Mouse (Mus musculus) C2C12 (cell line): ENCODE results near the gene Fars2. TPM values are rescaled to one million over a fixed set of nuclear protein-coding genes. Genes with fewer than 3 reads are reported as not detected.

Source experiments
- H3K27me3 ChIP-seq: one replicate; pipeline ENCODE4 v1.6.1; 2011; ENCODE audit not compliant: control insufficient read depth, insufficient read depth, insufficient read length
- H3K36me3 ChIP-seq: one replicate; pipeline ENCODE4 v1.6.1; 2011; ENCODE audit not compliant: control insufficient read depth, insufficient read depth
- H3K4me3 ChIP-seq: one replicate; pipeline ENCODE4 v1.5.1; 2011; ENCODE audit warnings: mild to moderate bottlenecking, control low read depth; ENCODE audit not compliant: poor library complexity, insufficient read depth, severe bottlenecking
- H3K79me2 ChIP-seq: one replicate; pipeline ENCODE4 v1.6.1; 2011; ENCODE audit not compliant: control insufficient read depth, insufficient read depth
- H3K79me3 ChIP-seq: one replicate; pipeline ENCODE4 v1.6.1; 2011; ENCODE audit warnings: low read depth, control low read depth
- H3ac ChIP-seq: one replicate; pipeline ENCODE3; 2011; ENCODE audit warnings: low read depth; ENCODE audit not compliant: control insufficient read depth, insufficient read length
- CEBPB ChIP-seq: IDR thresholded peaks from one replicate; pipeline ENCODE4 v1.6.1; 2011; ENCODE audit warnings: low read depth, mild to moderate bottlenecking, control low read depth, moderate library complexity
- CTCF ChIP-seq: IDR thresholded peaks from one replicate; pipeline ENCODE4 v1.5.1; 2011; ENCODE audit not compliant: control insufficient read depth, insufficient read depth, insufficient read length
- FOSL1 ChIP-seq: IDR thresholded peaks from one replicate; pipeline ENCODE4 v1.8.0; 2011; ENCODE audit warnings: mild to moderate bottlenecking, low read length; ENCODE audit not compliant: poor library complexity, insufficient read depth, severe bottlenecking
- MAX ChIP-seq: IDR thresholded peaks from one replicate; pipeline ENCODE4 v1.6.1; 2011; ENCODE audit warnings: mild to moderate bottlenecking, control low read depth
- MYOD1 ChIP-seq: IDR thresholded peaks from one replicate; pipeline ENCODE4 v1.6.1; 2011; ENCODE audit warnings: low read depth; ENCODE audit not compliant: control insufficient read depth, insufficient read length
- MYOG ChIP-seq: IDR thresholded peaks from one replicate; pipeline ENCODE4 v1.6.1; 2011; ENCODE audit not compliant: control insufficient read depth, insufficient read length; ENCODE audit errors: extremely low read depth
- USF1 ChIP-seq: IDR thresholded peaks from one replicate; pipeline ENCODE4 v1.6.1; 2011; ENCODE audit warnings: low read depth, mild to moderate bottlenecking, control low read depth, moderate library complexity
- polyA plus RNA-seq: library from polyadenylated mRNA; unstranded; fragments of >200 nt; fragmentation: generic; extraction: Trizol; gene quantifications from one replicate; pipeline ENCODE4 v1.2.1, GENCODE M21; 2012; ENCODE audit warnings: missing spikeins

Gene Fars2
- polyA plus RNA-seq, 1 experiment, result 25.9 TPM

DNA sequence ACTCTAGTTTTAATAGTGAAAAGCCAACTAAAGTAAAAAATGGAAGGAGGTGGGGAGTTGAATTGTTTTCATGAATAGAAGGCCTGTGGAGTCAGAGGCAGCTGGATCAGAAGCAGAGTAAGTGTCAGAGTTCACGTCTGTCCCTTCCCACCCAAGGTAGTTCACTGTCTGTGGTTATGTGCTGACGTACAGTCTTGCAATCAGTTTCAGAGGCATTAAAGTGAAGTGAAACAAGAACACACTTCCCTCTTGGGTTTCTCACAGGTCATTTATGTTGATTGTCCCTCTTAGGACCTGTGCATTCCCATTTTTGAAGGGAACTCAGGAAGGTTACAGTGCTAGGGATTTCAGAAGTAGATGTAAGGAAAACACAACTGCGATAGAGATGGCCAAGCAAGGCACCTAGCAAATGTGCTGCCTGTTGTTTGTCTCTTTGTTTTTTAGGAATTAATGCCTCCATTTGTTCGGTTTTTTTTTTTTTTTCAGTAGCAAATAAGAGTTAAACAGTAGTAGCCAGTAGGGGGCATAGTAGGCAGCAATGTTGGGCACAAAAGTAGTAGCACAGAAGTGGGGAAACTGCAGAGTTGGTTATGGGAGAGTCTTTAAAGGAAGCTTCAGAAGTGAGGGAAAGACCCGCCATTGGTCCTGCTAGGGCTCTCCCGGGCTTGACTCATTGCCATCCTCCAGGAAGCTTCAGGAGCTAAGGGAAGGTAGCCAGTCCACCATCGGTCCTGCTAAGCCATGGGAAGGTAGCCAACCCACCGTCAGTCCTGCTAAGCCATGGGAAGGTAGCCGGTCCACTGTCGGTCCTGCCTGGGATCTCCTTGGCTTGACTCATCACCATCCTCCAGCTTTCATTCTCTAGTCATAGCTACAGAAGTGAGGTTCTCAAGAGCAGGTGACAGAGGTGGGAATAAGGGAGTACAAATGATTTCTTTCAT is 197.9 kb downstream of the Fars2 start:
- TF ChIP-seq FOSL1 (no peak), CTCF (no peak)
- no peak overlapping the region for H3ac ChIP-seq
- no peaks in the 10 kb centered on the region for H3K79me3 ChIP-seq
- no peaks in the 10 kb centered on the region for H3K79me2 ChIP-seq
- no peaks in the 10 kb centered on the region for H3K36me3 ChIP-seq
- H3K27me3 ChIP-seq, result no peaks in the 10 kb centered on the region
- no peak overlapping the region for H3K4me3 ChIP-seq

DNA sequence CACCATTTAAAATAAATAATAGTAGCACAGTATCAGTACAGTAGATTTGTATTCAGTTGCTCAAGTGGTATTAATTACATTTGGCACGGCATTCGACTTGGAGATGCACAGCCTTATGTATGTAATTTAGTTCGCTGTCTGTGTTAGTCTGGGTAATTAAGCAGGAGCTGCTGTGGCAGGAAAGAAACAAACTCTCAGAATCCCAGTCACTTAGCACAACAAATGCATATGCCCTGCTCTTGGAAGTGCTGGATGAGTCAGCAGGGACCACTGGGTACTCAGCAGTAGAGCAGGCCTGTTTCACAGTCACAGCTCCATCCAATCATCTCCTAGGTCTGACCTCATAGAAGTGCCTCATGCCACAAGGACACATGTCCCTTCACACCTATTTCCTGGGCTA is 200.6 kb downstream of the Fars2 start:
- no peaks in the 10 kb centered on the region for H3K36me3 ChIP-seq
- H3ac ChIP-seq, result no peak overlapping the region
- H3K79me2 ChIP-seq, result no peaks in the 10 kb centered on the region
- no peaks in the 10 kb centered on the region for H3K79me3 ChIP-seq
- TF ChIP-seq USF1 (no peak), MYOD1 (no peak), MYOG (no peak), CTCF (no peak), CEBPB (no peak), FOSL1 (no peak), MAX (no peak)
- H3K27me3 ChIP-seq, result no peaks in the 10 kb centered on the region
- no peak overlapping the region for H3K4me3 ChIP-seq

DNA sequence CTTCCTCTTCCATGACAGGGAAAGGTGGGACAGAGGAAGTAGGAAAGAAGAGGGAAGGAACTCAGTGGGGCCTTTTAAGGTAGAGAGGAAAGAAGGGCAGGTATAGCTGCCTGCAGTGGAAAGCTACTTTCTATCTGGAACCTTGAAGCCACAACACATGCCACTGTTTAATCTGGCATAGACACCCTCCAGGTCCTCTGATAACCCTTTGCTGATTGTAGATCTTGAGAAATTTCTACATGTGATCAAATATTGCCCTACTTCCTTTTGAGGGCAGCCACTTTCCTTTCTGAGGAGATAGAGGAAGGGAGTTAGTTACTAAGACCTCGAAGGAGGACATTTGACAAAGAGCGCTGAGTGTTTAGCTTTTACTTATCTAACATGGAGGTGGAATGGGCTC is 207.4 kb downstream of the Fars2 start:
- H3K4me3 ChIP-seq, result no peak overlapping the region

DNA sequence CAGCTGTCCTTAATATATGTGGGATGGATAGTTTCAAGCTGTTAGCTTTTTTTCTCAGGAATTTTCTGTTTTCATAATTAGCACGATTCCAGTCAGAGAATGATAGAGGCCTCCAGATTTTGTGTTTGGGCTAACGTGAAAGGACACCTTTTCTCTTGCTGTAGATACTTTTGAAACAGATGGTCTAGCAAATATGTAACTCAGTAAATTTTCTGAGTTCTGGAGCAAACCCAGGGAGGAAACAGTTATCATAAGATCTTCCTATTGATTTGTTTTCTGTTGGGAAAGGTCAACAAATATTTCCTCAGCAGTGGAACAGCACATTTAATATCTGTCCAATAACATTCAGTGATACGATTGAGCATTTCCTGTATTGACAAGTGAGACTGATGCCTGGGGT is 209.3 kb downstream of the Fars2 start:
- Histone ChIP-seq H3K27me3 (no peaks in the 10 kb centered on the region), H3ac (no peak overlapping the region), H3K79me2 (no peaks in the 10 kb centered on the region), H3K4me3 (no peak overlapping the region), H3K79me3 (no peaks in the 10 kb centered on the region), H3K36me3 (no peaks in the 10 kb centered on the region)
- TF ChIP-seq CTCF, result no peak
- no peak for TF ChIP-seq USF1
- no peak for TF ChIP-seq CEBPB
- no peak for TF ChIP-seq FOSL1
- TF ChIP-seq MAX, result no peak
- TF ChIP-seq MYOG, result no peak
- no peak for TF ChIP-seq MYOD1

More for the DNA sequence above, 207.4 kb downstream of the Fars2 start:
- Histone ChIP-seq H3ac (no peak overlapping the region), H3K79me3 (no peaks in the 10 kb centered on the region), H3K27me3 (no peaks in the 10 kb centered on the region), H3K79me2 (no peaks in the 10 kb centered on the region), H3K36me3 (no peaks in the 10 kb centered on the region)
- TF ChIP-seq USF1 (no peak), MYOD1 (no peak), MAX (no peak), MYOG (no peak), FOSL1 (no peak), CEBPB (no peak)

DNA sequence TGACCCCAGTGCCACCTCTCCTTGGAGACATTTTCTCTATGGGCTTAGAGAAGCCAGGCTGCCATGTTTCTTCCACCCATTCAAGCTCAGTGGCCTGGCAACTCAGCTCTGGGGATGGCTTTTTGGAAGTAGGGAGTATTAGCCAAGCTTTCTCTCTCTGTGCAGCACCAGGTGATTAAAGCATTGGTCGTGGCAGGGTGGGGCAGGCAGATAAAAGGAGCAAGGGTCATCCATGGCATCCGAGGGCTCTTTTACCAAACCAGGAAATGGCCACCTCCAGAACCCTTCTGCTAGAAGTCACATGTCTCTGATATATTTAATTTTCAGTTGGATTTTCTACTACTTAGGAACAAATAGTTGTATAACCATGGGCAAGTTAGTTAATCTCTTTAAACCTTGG is 212.7 kb downstream of the Fars2 start:
- H3K79me2 ChIP-seq, result no peaks in the 10 kb centered on the region
- no peak overlapping the region for H3ac ChIP-seq
- H3K27me3 ChIP-seq, result no peaks in the 10 kb centered on the region
- no peak overlapping the region for H3K4me3 ChIP-seq
- no peak for TF ChIP-seq MYOD1
- no peak for TF ChIP-seq USF1
- TF ChIP-seq CEBPB, result no peak
- TF ChIP-seq CTCF, result no peak
- no peak for TF ChIP-seq FOSL1
- TF ChIP-seq MYOG, result no peak
- TF ChIP-seq MAX, result no peak
- H3K36me3 ChIP-seq, result no peaks in the 10 kb centered on the region
- no peaks in the 10 kb centered on the region for H3K79me3 ChIP-seq

DNA sequence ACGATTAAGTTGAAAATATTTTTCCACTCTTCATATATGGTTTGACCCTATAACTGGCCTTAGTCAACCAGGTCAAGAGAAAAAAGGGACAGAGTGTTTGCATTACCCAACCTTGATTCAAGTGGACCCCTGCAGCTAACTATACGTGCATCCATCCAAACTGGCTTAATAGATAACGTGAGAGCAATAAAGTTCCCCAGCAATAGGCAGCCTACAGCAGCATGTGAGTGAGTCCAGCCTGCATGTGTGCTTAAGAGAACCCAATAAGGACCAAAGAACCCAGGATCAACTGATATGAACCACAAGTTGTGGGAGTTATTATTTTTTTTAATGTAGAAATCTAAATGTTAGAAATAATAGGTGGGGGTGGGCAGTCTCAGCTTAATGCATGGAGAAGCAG is 213.3 kb downstream of the Fars2 start:
- Histone ChIP-seq H3K27me3 (no peaks in the 10 kb centered on the region), H3K4me3 (no peak overlapping the region), H3K79me3 (no peaks in the 10 kb centered on the region), H3K79me2 (no peaks in the 10 kb centered on the region), H3ac (no peak overlapping the region), H3K36me3 (no peaks in the 10 kb centered on the region)
- TF ChIP-seq MYOG, result no peak
- no peak for TF ChIP-seq CTCF
- TF ChIP-seq MAX, result no peak
- no peak for TF ChIP-seq USF1
- no peak for TF ChIP-seq FOSL1
- TF ChIP-seq MYOD1, result no peak
- TF ChIP-seq CEBPB, result no peak
